Mouse (Mus musculus): ENCODE results near the gene Hcrtr1. TPM values are rescaled to one million over a fixed set of nuclear protein-coding genes. Genes with fewer than 3 reads are reported as not detected.

Gene Hcrtr1
- polyA plus RNA-seq, 1 experiment, result not detected

DNA sequence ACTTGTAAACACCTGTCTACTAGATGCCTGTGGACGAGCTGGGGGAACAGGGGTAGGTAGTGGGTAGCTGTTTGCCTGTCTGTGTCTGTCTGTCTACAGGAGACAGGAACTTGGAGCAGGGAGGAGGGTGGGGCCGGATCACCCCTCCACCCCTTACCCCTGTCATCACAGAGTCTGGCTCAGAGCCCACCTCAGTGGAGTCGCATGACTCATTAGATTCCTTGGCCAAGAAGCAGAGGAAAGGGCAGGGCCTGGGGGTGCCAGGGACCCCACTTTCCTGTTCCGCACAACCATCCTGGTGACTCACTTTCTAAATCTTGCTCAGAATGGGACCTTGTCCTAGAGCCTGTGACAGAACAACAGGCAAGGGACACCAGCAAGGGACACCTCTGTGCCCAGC is 37.9 kb upstream of the Hcrtr1 start:
- Histone ChIP-seq H3K4me3 (ENCODE audit: insufficient read depth, low read length) (no peak overlapping the region), H3K4me1 (ENCODE audit: control insufficient read depth, insufficient read depth, low read length) (peaks cover 24% of the 10 kb centered on the region), H3K27ac (ENCODE audit: insufficient read depth, low read length) (peak overlapping the region; percentile 76)
- TF ChIP-seq POLR2A (IDR thresholded peaks at IDR 0.05; ENCODE audit: low read depth, low read length), result no peak
- no peak for TF ChIP-seq CTCF (IDR thresholded peaks at IDR 0.05; ENCODE audit: borderline replicate concordance, insufficient read depth, low read length)

DNA sequence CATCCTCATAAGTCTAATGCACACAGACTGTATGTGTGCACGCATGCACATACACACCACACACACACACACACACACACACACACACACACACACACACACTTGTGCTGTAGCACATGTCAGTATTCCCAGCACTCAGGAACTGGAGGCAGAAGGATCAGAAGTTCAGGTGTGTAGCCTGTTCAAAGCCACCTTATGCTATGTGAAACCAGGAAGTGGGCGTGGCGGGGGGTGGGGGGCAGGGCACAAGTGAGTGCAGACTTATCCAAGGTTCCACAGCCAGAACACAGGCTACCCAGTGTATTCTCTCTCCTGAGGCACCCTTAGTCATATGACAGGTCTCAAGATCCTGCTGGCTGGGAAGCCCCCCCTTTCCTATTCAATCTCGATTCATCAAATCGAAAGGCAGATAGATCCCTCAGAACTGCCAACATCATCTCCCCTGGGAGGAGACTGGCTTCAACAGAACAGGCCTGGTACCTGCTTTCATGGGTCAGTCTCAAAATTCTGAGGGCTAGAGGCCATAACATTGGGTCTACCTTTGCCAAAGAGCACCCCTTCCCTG is 37.1 kb upstream of the Hcrtr1 start:
- TF ChIP-seq CTCF (IDR thresholded peaks at IDR 0.05; ENCODE audit: borderline replicate concordance, insufficient read depth, low read length) (no peak), POLR2A (IDR thresholded peaks at IDR 0.05; ENCODE audit: low read depth, low read length) (no peak)
- Histone ChIP-seq H3K4me1 (ENCODE audit: control insufficient read depth, insufficient read depth, low read length) (peaks cover 24% of the 10 kb centered on the region), H3K4me3 (ENCODE audit: insufficient read depth, low read length) (no peak overlapping the region), H3K27ac (ENCODE audit: insufficient read depth, low read length) (peak overlapping the region; percentile 76; the same call in 1 of the 2 replicates)

DNA sequence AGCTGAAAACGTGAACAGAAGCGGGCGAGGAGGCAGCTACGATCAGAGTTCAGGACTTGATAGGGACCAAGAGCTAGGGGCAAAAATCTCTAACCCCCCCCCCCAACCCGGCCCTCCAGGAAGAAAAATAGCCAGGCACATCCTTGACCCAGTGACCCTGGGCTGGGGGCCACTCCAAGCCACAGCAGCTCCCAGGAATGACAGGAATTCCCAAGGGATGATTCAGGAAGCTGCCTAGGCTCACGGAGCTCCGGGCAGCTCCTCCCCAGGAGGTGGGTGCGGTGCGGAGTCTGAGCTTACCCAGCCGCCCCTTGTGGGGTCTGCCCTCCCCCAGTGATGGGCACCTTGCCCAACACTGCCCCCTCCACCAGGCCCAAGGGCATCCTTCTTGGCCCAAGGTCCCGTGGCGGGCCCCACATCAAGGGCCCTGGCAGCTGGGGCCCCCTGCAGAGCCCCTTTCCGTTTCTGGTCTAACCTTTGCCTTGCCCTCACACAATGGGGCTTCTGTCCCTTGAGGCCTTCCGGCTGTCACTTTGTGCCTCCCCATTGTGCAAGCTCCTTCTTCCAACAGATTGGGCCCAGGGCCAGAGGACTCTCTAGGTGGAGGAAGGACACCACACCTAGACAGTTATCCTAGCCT is 36.0 kb upstream of the Hcrtr1 start, which contains the start of gene Tinagl1:
TSS of gene Tinagl1 (minus strand) at position 51 of the 640 bp plus-strand sequence.
- Histone ChIP-seq H3K4me3 (ENCODE audit: insufficient read depth, low read length) (peak within 1 kb of the TSS; percentile 62), H3K4me1 (ENCODE audit: control insufficient read depth, insufficient read depth, low read length) (peaks cover 24% of the 10 kb centered on the region), H3K27ac (ENCODE audit: insufficient read depth, low read length) (peak within 1 kb of the TSS; percentile 12; the same call in 1 of the 2 replicates)
- TF ChIP-seq POLR2A (IDR thresholded peaks at IDR 0.05; ENCODE audit: low read depth, low read length), result no peak
- TF ChIP-seq CTCF (IDR thresholded peaks at IDR 0.05; ENCODE audit: borderline replicate concordance, insufficient read depth, low read length), result no peak

DNA sequence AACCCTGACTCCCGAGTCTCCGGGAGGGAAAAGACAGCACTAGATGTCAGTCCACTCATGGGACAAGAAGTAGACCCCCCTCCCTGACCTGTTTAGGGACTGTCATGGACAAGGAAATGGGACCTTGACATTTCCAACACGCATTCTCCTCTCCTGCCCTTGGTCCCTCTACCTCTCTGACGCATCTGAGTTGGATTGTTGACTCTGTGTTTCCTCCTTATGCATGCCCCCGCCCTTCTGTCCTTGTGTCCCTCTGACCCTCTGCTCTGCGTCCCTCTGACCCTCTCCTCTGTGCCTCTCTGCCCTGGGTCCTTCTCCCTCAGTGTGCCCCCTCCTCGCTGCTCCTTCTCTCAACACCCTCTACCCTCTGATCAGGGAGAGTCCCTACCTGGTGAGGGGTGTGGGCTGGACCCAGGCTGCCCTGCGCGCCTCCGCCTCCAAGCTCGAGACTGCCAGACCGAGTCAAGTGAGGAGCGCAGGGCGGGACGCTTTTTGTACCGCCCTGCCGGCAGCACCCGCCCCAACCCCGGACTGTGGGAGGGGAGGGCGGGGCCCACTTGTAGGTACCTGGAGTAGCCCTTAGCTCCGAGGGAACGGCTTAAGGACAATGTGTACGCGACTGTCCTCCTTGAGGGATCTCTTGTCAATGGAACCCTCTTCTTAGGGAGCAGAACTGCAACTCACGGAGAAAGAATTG is 35.3 kb upstream of the Hcrtr1 start:
- peak; percentile 68 for TF ChIP-seq POLR2A (IDR thresholded peaks at IDR 0.05; ENCODE audit: low read depth, low read length)
- TF ChIP-seq CTCF (IDR thresholded peaks at IDR 0.05; ENCODE audit: borderline replicate concordance, insufficient read depth, low read length), result no peak
- Histone ChIP-seq H3K27ac (ENCODE audit: insufficient read depth, low read length) (peak overlapping the region; percentile 12; the same call in 1 of the 2 replicates), H3K4me3 (ENCODE audit: insufficient read depth, low read length) (peak overlapping the region; percentile 62), H3K4me1 (ENCODE audit: control insufficient read depth, insufficient read depth, low read length) (peaks cover 24% of the 10 kb centered on the region)

DNA sequence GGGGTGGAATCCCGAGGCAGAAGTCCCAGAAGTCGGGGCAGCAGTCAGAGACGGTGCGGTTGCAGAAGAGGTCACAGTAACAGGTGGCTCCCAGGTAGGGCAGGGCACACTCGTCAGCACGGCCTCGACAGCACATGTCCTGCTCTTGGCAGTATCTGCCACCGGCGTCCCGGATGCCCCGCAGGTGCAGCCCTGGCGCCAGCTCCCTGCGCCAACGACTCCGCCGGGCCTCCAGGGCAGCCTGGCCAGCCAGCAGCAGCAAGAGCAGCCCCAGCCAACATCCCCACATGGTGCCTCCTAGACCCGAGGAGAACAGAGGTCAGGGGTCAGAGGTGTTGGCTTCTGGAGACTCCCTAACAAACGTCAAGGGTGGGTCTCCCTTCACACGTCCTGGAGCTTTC is 34.8 kb upstream of the Hcrtr1 start:
- Histone ChIP-seq H3K4me3 (ENCODE audit: insufficient read depth, low read length) (peak overlapping the region; percentile 62), H3K4me1 (ENCODE audit: control insufficient read depth, insufficient read depth, low read length) (peaks cover 24% of the 10 kb centered on the region), H3K27ac (ENCODE audit: insufficient read depth, low read length) (no peak overlapping the region)
- TF ChIP-seq POLR2A (IDR thresholded peaks at IDR 0.05; ENCODE audit: low read depth, low read length), result no peak
- TF ChIP-seq CTCF (IDR thresholded peaks at IDR 0.05; ENCODE audit: borderline replicate concordance, insufficient read depth, low read length), result no peak

DNA sequence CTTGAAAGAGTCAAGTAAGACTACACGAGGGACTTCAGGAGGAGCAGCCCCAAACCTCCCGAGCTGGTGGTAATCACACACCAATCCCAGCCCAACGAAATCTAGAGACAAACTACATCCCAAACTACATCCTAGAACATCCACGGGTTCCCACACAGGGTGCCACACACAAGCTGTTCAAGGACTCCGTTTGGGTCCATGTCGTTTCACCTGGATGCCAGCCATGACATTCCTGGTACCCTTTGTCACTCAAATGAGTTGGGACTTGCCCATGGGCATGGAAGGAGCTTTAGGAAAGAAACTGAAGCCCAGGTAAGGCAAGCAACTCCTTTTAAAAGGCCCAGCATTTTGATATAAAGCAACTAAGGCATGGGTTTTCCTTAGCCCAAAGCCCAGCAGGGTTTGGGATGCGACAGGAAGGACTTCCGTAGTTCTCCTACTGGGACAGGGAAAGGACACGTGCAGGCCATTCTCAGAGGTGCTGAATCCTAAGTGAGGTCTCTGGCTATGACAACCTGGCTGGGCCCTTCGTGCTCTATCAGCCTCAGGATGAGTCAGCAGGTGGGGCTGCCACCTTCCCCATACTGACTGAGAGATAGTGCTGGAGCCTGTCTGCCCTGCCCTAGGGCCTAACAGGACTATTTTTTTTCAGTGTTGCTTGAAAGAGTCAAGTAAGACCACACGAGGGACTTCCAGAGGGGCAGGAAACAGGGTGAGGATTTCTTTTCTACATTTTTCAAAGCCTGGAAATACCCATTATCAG is 34.1 kb upstream of the Hcrtr1 start:
- Histone ChIP-seq H3K4me3 (ENCODE audit: insufficient read depth, low read length) (peak overlapping the region; percentile 62), H3K4me1 (ENCODE audit: control insufficient read depth, insufficient read depth, low read length) (peaks cover 30% of the 10 kb centered on the region), H3K27ac (ENCODE audit: insufficient read depth, low read length) (peak overlapping the region; percentile 14; the same call in 1 of the 2 replicates)
- TF ChIP-seq POLR2A (IDR thresholded peaks at IDR 0.05; ENCODE audit: low read depth, low read length), result no peak
- no peak for TF ChIP-seq CTCF (IDR thresholded peaks at IDR 0.05; ENCODE audit: borderline replicate concordance, insufficient read depth, low read length)

DNA sequence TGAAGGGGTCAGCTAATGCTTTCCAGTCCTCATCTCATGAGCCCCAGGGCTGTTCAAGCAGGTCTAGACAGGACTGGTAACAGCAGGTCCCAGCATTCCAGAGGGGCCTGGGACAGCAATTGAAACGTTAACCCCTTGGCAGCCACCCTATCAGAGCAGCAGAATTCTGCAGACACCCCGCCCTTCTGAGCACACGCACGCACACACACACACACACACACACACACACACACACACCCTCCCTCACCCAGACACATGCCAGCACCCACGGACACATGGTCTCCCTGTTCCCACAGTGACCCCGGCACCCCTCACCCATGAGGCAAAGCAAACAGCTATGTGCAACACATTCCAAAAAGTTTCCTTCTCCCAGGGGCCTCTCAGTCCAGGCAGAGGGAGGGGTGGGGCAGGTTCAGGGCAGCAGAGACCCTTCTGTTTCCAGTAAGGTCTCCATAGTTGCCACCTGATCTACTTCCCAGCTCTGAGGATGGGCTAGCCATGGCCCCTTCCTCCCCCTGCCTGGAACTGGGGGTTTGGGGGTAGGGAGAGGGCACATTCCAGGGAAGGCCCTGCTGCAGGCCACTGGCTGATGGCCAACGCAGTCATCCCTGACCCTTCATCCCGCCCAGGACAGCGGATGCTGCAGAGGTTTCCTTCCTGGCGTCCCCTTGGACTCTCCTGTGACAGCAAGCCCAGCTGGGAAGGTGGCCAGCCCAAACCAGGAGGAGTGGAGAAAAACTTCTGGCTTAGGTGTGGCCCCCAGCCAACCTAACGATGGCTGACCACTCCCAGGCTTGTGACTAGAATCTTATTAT is 33.0 kb upstream of the Hcrtr1 start:
- peaks cover 28% of the 10 kb centered on the region for H3K4me1 ChIP-seq (ENCODE audit: control insufficient read depth, insufficient read depth, low read length)
- no peak overlapping the region for H3K4me3 ChIP-seq (ENCODE audit: insufficient read depth, low read length)
- TF ChIP-seq POLR2A (IDR thresholded peaks at IDR 0.05; ENCODE audit: low read depth, low read length) (no peak), CTCF (IDR thresholded peaks at IDR 0.05; ENCODE audit: borderline replicate concordance, insufficient read depth, low read length) (no peak)
- peak overlapping the region; percentile 4; the same call in 1 of the 2 replicates for H3K27ac ChIP-seq (ENCODE audit: insufficient read depth, low read length)

DNA sequence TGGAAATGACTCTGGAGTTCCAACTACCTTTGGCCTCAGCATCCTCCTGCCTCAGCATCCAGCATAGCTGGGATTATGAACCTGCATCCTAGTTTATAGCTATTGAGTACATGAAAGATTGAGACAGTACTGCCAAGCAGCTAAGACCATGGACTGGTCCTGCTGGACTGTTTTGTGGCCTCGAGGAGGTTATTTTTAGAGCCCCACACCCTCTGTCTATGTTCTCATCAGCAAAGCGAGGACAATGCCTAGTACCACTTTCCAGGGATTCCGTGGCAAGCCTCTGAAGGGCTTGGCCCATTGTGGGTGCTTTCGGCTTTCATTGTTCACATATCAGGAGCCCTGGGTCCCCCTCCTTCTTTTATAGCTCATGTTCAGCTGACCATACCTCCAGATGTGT is 31.2 kb upstream of the Hcrtr1 start:
- no peak overlapping the region for H3K4me3 ChIP-seq (ENCODE audit: insufficient read depth, low read length)
- TF ChIP-seq CTCF (IDR thresholded peaks at IDR 0.05; ENCODE audit: borderline replicate concordance, insufficient read depth, low read length) (no peak), POLR2A (IDR thresholded peaks at IDR 0.05; ENCODE audit: low read depth, low read length) (no peak)
- peaks cover 17% of the 10 kb centered on the region for H3K4me1 ChIP-seq (ENCODE audit: control insufficient read depth, insufficient read depth, low read length)
- H3K27ac ChIP-seq (ENCODE audit: insufficient read depth, low read length), result no peak overlapping the region
